Mouse (Mus musculus) liver, embryonic 11.5 days (tissue): ENCODE measurements around the gene Eif4a1. TPM values are rescaled to one million over a fixed set of nuclear protein-coding genes. Genes with fewer than 3 reads are reported as not detected.

Experiments used
- ATAC-seq: fragments of 200-750 bp; cut with Nextera tagmentation; replicated peaks from 2 replicates; pipeline ENCODE4 v1.8.0; 2017; ENCODE audit warnings: moderate number of reproducible peaks, mild to moderate bottlenecking, moderate TSS enrichment, moderate library complexity; ENCODE audit not compliant: low FRiP score
- DNase-seq: peaks from one replicate; pipeline ENCODE4 v3.0.0-alpha.2; 2017; ENCODE audit warnings: low spot score
- H3K27ac ChIP-seq: fragments of 300-500 bp; sonication (generic); 2 replicates; pipeline ENCODE4 v1.5.1; 2014; ENCODE audit warnings: mild to moderate bottlenecking, low read depth, low read length, control low read depth
- H3K27me3 ChIP-seq: fragments of 300-500 bp; sonication (generic); replicated peaks from 2 replicates; pipeline ENCODE4 v1.6.1; 2014; ENCODE audit warnings: low read length, mixed read lengths; ENCODE audit not compliant: control insufficient read depth, insufficient read depth
- H3K36me3 ChIP-seq: fragments of 300-500 bp; sonication (generic); 2 replicates; pipeline ENCODE4 v1.6.1; 2014; ENCODE audit warnings: mild to moderate bottlenecking, low read length, moderate library complexity, mixed read lengths; ENCODE audit not compliant: control insufficient read depth, insufficient read depth
- H3K4me1 ChIP-seq: fragments of 300-500 bp; sonication (generic); replicated peaks from 2 replicates; pipeline ENCODE4 v1.6.1; 2014; ENCODE audit warnings: low read length, mixed read lengths; ENCODE audit not compliant: control insufficient read depth, insufficient read depth
- H3K4me2 ChIP-seq: fragments of 300-500 bp; sonication (generic); 2 replicates; pipeline ENCODE4 v1.6.1; 2014; ENCODE audit warnings: mild to moderate bottlenecking, control low read depth, moderate library complexity
- H3K4me3 ChIP-seq: fragments of 300-500 bp; sonication (generic); 2 replicates; pipeline ENCODE4 v1.5.1; 2014; ENCODE audit warnings: low read depth, low read length, control low read depth
- H3K9ac ChIP-seq: fragments of 300-500 bp; sonication (generic); 2 replicates; pipeline ENCODE4 v1.6.1; 2014; ENCODE audit warnings: low read depth, low read length, control low read depth
- H3K9me3 ChIP-seq: fragments of 300-500 bp; sonication (generic); 2 replicates; pipeline ENCODE4 v1.6.1; 2016; ENCODE audit warnings: low read length, inconsistent platforms, mixed read lengths; ENCODE audit not compliant: control insufficient read depth
- WGBS: fragments of 180-500 bp; shearing (Covaris S2); extraction: QIAGEN DNeasy Blood & Tissue Kit; methylation state at CpG from one replicate; pipeline ENCODE4 v1.1.7; 2014; 5-methylcytosine and 5-hydroxymethylcytosine counted together
- polyA plus RNA-seq: library from polyadenylated mRNA; unstranded; fragments of >200 nt; fragmentation: Nextera tagmentation; extraction: Ambion mirVana; gene quantifications from 2 replicates; pipeline ENCODE4 v1.2.1, GENCODE M21; 2014

Eif4a1 gene
- polyA plus RNA-seq, 1 experiment from 2014 or later, result 755 TPM

GRCm38 (mm10) chr11:69671726-69672124 lies 498 bp downstream of the Eif4a1 start:
- Histone ChIP-seq H3K36me3 (peaks cover 52% of the 10 kb centered on the region), H3K9me3 (no peaks in the 10 kb centered on the region), H3K27me3 (no peaks in the 10 kb centered on the region), H3K4me1 (peaks cover 17% of the 10 kb centered on the region), H3K4me3 (peak overlapping the region; percentile 81), H3K9ac (peak overlapping the region; percentile 100), H3K4me2 (peak overlapping the region; percentile 96), H3K27ac (peak overlapping the region; percentile 95)
- DNase-seq, result peak; percentile 62
- 1% methylated on average over 43 of the region's 43 CpGs for WGBS
- no peak for ATAC-seq

- peak; percentile 56 for ATAC-seq
- DNase-seq, result peak; percentile 90
- H3K27ac ChIP-seq, result peak overlapping the region; percentile 95
- H3K9me3 ChIP-seq, result no peaks in the 10 kb centered on the region
- WGBS, result under 1% methylated on average over 61 of the region's 61 CpGs
- peak overlapping the region; percentile 81 for H3K4me3 ChIP-seq
- H3K36me3 ChIP-seq, result peaks cover 45% of the 10 kb centered on the region
- peaks cover 17% of the 10 kb centered on the region for H3K4me1 ChIP-seq
- H3K4me2 ChIP-seq, result peak overlapping the region; percentile 96
- no peaks in the 10 kb centered on the region for H3K27me3 ChIP-seq
- H3K9ac ChIP-seq, result peak overlapping the region; percentile 100
These were observed 1.2 kb downstream of the Eif4a1 start for GRCm38 (mm10) chr11:69670786-69671725.

GRCm38 (mm10) chr11:69666665-69667005 lies 5.6 kb downstream of the Eif4a1 start:
- peaks cover 28% of the 10 kb centered on the region for H3K4me1 ChIP-seq
- H3K36me3 ChIP-seq, result peaks cover 51% of the 10 kb centered on the region
- no peaks in the 10 kb centered on the region for H3K9me3 ChIP-seq
- H3K27ac ChIP-seq, result no peak overlapping the region
- H3K4me2 ChIP-seq, result no peak overlapping the region
- ATAC-seq (no peak), DNase-seq (no peak)
- H3K27me3 ChIP-seq, result no peaks in the 10 kb centered on the region
- H3K9ac ChIP-seq, result no peak overlapping the region
- no peak overlapping the region for H3K4me3 ChIP-seq
- WGBS, result 76% methylated on average over 3 of the region's 3 CpGs

GRCm38 (mm10) chr11:69665961-69666664 lies 6.1 kb downstream of the Eif4a1 start, which contains the start of gene Cd68:
Gene Cd68 (minus strand): TSS chr11:69666153.
- DNase-seq (no peak), ATAC-seq (0 out of 2 replicates have a peak, but pooled peaks have one; percentile 5)
- no peaks in the 10 kb centered on the region for H3K9me3 ChIP-seq
- peaks cover 33% of the 10 kb centered on the region for H3K4me1 ChIP-seq
- 18% methylated on average over 7 of the region's 7 CpGs for WGBS
- H3K27ac ChIP-seq, result peak within 1 kb of the TSS; percentile 39; the same call in 1 of the 2 replicates
- no peaks in the 10 kb centered on the region for H3K27me3 ChIP-seq
- H3K9ac ChIP-seq, result no peak within 1 kb of the TSS
- H3K4me3 ChIP-seq, result no peak within 1 kb of the TSS; the same call in 1 of the 2 replicates
- H3K4me2 ChIP-seq, result peak within 1 kb of the TSS; percentile 13
- peaks cover 51% of the 10 kb centered on the region for H3K36me3 ChIP-seq

GRCm38 (mm10) chr11:69665457-69665960 lies 6.7 kb downstream of the Eif4a1 start:
- H3K27ac ChIP-seq, result 0 out of 2 replicates have a peak overlapping the region, but pooled peaks have one; percentile 39
- peaks cover 37% of the 10 kb centered on the region for H3K4me1 ChIP-seq
- peaks cover 45% of the 10 kb centered on the region for H3K36me3 ChIP-seq
- no peak for ATAC-seq
- no peak overlapping the region; the same call in 1 of the 2 replicates for H3K4me3 ChIP-seq
- WGBS, result 71% methylated on average over 9 of the region's 9 CpGs
- no peaks in the 10 kb centered on the region for H3K27me3 ChIP-seq
- H3K4me2 ChIP-seq, result peak overlapping the region; percentile 13; the same call in 1 of the 2 replicates
- no peak for DNase-seq
- no peak overlapping the region for H3K9ac ChIP-seq
- no peaks in the 10 kb centered on the region for H3K9me3 ChIP-seq

GRCm38 (mm10) chr11:69664841-69665240 lies 7.4 kb downstream of the Eif4a1 start:
- H3K9me3 ChIP-seq, result no peaks in the 10 kb centered on the region
- DNase-seq (no peak), ATAC-seq (no peak)
- H3K27me3 ChIP-seq, result no peaks in the 10 kb centered on the region
- peak overlapping the region; percentile 13 for H3K4me2 ChIP-seq
- peaks cover 32% of the 10 kb centered on the region for H3K4me1 ChIP-seq
- no peak overlapping the region; the same call in 1 of the 2 replicates for H3K27ac ChIP-seq
- H3K4me3 ChIP-seq, result peak overlapping the region; percentile 19; the same call in 1 of the 2 replicates
- WGBS, result 90% methylated on average over 7 of the region's 7 CpGs
- peaks cover 39% of the 10 kb centered on the region for H3K36me3 ChIP-seq
- H3K9ac ChIP-seq, result no peak overlapping the region

- peak overlapping the region; percentile 94; the same call in 1 of the 2 replicates for H3K27ac ChIP-seq
- H3K4me3 ChIP-seq, result peak overlapping the region; percentile 60
- H3K4me1 ChIP-seq, result peaks cover 23% of the 10 kb centered on the region
- DNase-seq, result no peak
- WGBS, result 78% methylated on average over 6 of the region's 6 CpGs
- H3K9ac ChIP-seq, result peak overlapping the region; percentile 81
- peaks cover 33% of the 10 kb centered on the region for H3K36me3 ChIP-seq
- no peaks in the 10 kb centered on the region for H3K27me3 ChIP-seq
- no peak for ATAC-seq
- H3K9me3 ChIP-seq, result no peaks in the 10 kb centered on the region
- H3K4me2 ChIP-seq, result peak overlapping the region; percentile 75
These were observed 8.4 kb downstream of the Eif4a1 start for GRCm38 (mm10) chr11:69663795-69664194.

GRCm38 (mm10) chr11:69662967-69663671 lies 9.1 kb downstream of the Eif4a1 start:
- H3K9me3 ChIP-seq, result no peaks in the 10 kb centered on the region
- WGBS, result 68% methylated on average over 13 of the region's 13 CpGs
- peak overlapping the region; percentile 75 for H3K4me2 ChIP-seq
- ATAC-seq (no peak), DNase-seq (no peak)
- no peaks in the 10 kb centered on the region for H3K27me3 ChIP-seq
- H3K4me3 ChIP-seq, result peak overlapping the region; percentile 60
- peak overlapping the region; percentile 81 for H3K9ac ChIP-seq
- peaks cover 28% of the 10 kb centered on the region for H3K36me3 ChIP-seq
- H3K4me1 ChIP-seq, result peaks cover 23% of the 10 kb centered on the region
- H3K27ac ChIP-seq, result peak overlapping the region; percentile 94
